Mouse (Mus musculus) layer of hippocampus, postnatal 36 days (tissue): Measurements from ENCODE around the gene Ly6f. TPM values are rescaled to one million over a fixed set of nuclear protein-coding genes. Genes with fewer than 3 reads are reported as not detected.
"Not testable (repeated sequence)": the region's sequence is repeated elsewhere in the genome, so short reads cannot be mapped to it uniquely, and the experiment has no call there.

Experiments
- DNase-seq, 2 experiments: peaks; one replicate each; pipeline ENCODE4 v3.0.0; 2022
- total RNA-seq, 2 experiments: library from RNA; stranded (reverse); gene quantifications; 2 replicates each; pipeline ENCODE4 v1.2.3; 2021

Gene Ly6f
- not detected for total RNA-seq

GRCm38 (mm10) chr15:75268121-75268520 lies at the start of gene Ly6f:
Ly6f (plus strand) TSS chr15:75268421.
- no peak for DNase-seq

DNA sequence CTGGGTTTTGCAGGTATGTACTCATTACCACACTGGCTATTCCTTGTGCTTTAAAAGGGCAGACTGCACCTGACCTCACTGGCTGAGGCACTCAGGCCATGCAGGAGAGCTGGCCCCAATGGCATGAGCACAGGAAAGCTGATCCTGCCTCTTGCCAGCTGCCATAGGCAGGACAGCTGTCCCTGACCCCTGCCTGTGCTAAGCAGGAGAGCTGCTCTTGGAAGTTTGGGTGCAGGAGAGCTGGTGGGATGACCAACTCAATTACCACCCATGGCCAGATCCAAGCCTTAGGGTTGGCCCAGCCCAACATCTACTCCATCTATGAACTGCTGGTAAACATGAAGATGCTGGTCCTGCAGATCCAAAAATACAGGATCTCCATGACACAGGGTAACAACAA lies 46.3 kb upstream of the Ly6f start:
- no peak for DNase-seq

GRCm38 (mm10) chr15:75237736-75238288 lies 30.4 kb upstream of the Ly6f start:
- DNase-seq = no peak

DNA sequence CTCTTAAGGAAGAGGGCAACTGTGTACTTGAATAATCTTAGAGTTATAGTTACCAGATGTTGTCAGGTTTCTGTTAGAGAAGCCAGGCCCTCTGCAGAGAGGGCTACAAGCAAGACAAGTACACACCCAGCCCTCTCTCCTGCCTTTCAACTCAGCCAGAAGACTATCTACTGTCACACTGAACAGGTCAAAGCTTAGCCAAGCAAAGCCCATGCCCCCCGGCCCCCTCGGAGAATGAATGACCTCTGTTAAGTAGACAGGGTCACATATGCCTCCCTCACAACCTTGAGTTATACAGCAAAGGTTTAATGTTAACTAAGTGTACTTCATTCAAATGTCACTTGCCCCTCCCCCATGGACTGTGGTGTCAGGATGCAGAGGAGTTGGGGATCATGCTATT lies 27.7 kb upstream of the Ly6f start:
- DNase-seq = no peak

GRCm38 (mm10) chr15:75242756-75243640 lies 25.2 kb upstream of the Ly6f start:
- DNase-seq = no peak

DNA sequence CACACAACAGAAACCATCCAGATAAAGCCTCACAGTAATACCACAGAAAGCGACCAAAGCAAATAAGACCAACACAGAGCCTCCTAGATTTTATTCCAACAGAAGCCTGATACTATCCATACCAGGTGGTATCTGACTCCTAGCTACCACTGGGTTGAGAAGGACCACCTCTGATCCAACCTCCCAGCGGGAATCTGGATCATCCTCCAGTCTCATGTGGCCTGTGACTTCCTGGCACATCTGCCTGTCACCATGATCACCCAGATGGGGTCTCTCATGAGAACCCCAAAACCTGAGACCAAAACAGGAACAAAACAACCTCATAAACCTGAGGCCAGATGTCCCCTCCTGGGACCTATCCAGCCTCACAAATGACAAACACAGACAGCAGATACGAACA lies 13.6 kb upstream of the Ly6f start:
- DNase-seq = no peak

DNA sequence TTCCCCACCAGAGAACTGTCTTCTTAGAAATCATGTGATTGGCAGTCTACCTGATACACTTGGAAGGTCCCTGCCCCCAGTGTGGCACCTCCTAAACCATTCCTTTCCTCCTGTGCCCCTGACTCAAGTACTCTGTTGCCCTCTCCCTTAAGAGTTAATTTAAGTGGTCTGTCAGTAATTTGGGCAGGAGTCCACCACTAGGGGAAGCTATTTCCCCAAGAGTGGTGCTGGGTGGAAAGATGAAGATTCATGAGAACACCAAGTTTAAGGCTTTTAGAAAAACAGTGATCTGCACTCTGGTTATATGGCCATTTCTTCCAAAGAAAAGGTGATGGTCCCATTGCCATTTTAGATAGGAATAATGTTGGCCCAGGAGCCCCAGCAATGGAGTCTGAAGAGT lies 2.4 kb upstream of the Ly6f start:
- no peak for DNase-seq

- DNase-seq = no peak
These were observed 1.6 kb upstream of the Ly6f start for GRCm38 (mm10) chr15:75266626-75267025.

DNA sequence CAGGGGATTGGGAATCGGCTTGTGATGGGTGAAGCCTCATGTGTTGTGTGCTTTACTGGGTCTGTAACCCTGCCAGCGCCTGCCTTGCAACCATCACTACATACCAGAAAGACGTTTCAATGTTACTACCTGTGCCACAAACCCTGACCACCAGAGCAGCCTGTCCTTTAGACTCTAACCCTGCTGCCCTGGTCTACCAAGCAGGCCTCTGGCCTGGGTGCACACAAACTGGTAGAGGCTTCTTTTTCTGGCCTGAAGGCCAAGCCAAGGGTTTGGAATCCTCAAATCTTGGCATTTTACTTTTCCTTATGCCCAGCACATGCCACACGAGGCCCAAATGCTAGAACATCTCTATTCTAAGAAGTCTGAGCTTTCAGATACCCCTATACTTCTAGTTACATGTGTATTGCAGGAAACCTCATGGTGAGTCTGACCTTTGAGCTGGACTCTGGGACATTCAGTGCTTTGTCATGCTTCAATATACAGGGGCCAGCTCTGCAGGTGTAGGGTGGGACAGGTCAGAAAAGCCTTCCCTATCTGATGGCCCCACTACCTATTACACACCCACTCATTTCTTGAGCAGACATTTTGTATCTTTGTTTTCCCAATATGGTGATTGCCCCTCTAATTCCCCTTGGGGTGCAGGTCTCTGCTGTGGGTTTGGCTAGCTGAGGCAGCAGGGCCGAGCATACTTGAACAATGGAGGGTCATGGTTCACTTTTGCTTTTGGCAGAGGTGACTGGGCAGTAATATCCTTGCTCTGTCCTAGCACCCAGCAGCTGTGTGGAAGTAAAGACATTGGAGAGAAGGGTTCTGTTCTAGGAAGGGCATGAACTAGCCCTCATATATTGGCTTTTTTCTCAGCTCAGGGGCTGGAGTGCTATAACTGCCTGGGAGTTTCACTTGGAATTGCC lies 952 bp downstream of the Ly6f start:
- no peak for DNase-seq

GRCm38 (mm10) chr15:75270169-75270568 lies 1.9 kb downstream of the Ly6f start:
- DNase-seq = no peak

GRCm38 (mm10) chr15:75270691-75271362 lies 2.6 kb downstream of the Ly6f start:
- no peak for DNase-seq

DNA sequence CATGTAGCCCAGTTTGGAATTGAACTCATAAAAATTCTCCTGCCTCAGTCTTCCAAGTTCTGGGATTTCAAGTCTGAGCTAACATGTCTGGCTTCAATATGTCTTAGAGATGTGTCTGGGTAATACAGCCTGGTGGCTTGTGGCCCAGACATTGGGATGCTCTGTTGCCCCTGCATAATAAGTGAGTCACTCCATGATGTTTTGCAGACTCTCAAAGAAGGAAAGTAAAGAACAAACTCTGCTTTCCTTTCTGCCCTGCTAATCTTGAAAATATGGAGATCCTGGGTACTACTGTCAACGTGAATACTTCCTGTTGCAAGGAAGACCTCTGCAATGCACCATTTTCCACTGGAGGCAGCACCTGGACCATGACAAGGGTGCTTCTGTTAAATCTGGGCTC lies 3.2 kb downstream of the Ly6f start:
- no peak for DNase-seq

DNA sequence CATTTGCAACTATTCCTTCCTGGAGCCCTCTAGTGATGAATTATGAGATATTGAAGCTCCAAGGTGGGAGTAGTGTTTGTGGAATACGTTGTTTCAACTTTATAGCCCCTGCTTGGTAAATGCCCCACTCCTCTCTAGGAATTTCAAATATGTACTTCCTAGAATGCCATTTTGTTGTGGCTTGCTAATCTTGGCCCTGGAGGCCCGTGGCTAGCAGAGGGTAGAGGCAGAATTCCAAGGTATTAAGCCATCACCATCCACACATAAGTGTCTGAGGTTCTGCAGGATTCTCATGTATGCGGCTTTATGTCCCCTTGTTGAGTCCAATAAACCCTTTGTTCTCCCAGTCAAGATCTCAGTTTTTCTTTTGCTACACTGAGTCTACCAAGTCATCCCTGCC lies 3.7 kb downstream of the Ly6f start:
- DNase-seq = no peak

- not testable (repeated sequence) for DNase-seq
These were observed 13.8 kb downstream of the Ly6f start for GRCm38 (mm10) chr15:75281991-75282390.

- not testable (repeated sequence) for DNase-seq
These were observed 18.3 kb downstream of the Ly6f start for GRCm38 (mm10) chr15:75286512-75286911.

DNA sequence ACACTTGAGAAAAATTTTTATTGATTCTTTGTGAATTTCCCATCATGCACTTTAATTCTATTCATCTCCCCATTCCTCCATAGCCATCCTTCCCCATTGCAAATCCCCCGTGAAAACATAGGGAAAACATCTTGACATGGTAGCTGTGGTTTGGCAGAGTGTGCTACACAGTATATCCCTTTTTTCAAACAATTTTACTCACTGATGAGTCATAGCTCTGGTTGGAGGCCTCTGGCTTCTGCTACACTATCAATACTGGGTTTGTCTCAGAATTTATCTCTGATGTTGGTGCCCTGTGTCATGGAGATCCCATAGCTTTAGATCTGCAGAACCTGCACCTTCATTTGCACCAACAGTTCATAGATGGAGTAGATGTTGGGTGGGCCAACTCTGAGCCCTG lies 24.2 kb downstream of the Ly6f start:
- no peak for DNase-seq

- no peak for DNase-seq
These were observed 25.7 kb downstream of the Ly6f start for GRCm38 (mm10) chr15:75293873-75294385.

GRCm38 (mm10) chr15:75306101-75306500 lies 37.9 kb downstream of the Ly6f start:
- DNase-seq = no peak

DNA sequence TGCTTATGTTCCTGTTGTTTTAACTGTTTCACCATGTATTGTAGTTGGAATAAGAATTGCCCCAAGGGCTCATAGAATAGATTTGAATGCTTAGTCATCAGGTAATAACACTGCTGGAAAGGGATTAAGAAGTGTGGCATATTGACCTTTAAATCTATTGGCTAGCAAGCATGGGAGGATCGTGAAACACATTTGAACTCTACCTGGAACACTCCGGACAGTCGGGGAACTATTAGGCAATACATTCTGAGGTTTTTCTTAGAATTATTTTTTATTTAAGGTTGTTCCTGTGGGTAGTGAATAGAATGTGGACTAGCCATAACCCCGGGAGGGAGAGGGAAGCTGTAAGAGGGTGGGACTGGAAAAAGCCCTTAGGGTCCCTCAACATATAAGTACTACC lies 41.0 kb downstream of the Ly6f start:
- no peak for DNase-seq

GRCm38 (mm10) chr15:75309946-75310345 lies 41.7 kb downstream of the Ly6f start:
- DNase-seq = no peak

DNA sequence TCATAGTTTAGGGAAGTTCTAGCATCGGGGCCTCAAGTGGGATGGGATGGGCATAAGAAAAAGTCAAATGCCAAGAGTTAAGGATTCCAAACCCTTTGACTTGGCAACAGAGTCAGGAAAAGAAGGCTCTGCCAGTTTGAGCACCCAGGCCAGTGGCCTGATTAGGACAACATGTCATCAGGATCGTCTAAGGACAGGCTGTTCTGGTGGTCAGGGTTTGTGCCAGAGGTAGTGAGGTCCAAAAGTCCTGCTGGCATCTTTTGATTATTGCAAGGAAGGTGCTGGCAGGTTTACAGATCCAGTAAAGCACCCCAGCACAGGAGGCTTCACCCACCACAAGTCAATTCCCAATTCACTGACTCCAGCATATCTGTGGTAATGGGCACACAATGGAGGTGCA lies 46.2 kb downstream of the Ly6f start:
- DNase-seq = no peak

DNA sequence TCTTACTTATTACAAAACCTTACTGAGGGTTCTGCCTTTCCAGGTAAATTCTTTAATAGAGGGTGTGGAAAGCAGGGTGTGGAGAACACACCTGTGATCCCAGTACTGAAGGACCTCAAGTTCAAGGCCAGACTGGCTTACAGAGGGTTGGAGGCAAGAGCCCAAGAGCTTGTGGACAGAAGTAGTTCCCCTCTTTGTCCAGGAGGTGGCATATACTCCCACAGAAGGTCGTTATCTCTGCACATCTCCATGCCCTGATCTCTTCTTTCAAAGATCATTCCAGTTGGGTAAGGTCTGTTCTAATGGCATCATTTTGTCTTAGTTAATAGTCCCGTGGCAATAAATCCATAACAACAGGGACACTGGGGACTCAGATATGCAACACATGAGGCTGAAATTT lies 49.0 kb downstream of the Ly6f start:
- no peak for DNase-seq
